Mouse (Mus musculus) frontal cortex, postnatal 25 days (tissue): ENCODE measurements around the gene Grwd1.
A peak's percentile ranks its signal among the peaks of the same experiment; 100 is the strongest.

ENCODE experiments used
- DNase-seq, 2 experiments: peaks; one replicate each; pipeline ENCODE4 v3.0.0; 2022; ENCODE audit warnings: low spot score in 2 of 2

The Grwd1 gene

DNA sequence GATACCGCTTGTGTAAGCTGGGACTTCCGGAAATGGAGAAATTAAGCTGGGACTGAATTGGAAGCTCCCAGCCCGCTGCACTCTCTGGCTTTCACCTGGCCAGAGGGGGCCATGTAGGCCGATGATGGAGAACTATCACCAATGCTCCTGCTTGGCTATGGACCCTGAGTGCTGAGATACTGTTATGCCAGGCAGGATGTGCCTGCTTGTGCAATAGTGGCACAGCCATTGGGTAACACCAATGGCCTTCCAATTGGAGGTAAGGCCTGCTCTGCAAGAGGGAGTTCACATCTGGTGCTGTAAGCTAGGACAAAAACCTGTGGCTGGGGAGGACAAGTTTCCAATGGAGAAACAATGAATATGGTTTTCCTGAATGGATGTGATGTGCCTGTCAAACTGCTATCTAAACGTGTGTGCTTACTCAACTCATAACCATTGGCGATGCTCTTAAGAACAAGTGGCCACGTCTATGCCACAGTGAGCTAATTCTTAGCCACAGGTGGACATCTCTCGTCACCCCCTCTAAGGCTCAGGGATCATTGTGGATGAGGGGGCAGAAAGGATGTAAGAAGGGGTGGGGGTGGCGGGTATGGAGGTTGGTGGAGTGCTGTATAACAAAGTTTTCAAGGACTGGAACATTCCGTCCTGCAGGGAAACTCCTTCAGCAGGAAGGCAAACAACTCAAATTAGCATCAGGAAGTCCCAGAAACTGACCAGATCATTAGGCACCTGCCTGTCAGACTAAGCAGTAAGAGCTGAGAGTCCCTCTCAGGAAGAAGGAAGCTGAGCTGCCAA, 12.4 kb upstream of the Grwd1 start:
- no peak for DNase-seq

DNA sequence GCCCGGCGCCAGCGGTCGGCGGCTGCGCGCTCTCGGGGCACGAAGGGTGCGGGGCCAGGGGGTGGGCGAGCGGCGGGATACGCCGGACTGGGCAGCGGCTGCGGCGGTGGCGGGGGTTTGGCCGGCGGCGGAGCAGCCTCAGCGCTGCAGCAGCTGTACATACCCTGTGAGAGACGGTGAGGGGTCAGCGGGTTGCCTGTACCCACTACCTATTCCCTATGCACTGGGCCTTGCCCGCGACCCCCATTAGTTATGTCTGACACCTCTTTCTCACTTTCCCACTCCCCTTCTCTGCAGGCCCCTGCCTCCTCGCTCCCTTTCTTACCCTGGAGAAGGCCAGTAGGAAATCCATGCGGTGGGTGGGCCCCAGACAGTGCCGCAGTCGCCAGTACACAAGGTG, 3.2 kb upstream of the Grwd1 start:
- DNase-seq: no peak

DNA sequence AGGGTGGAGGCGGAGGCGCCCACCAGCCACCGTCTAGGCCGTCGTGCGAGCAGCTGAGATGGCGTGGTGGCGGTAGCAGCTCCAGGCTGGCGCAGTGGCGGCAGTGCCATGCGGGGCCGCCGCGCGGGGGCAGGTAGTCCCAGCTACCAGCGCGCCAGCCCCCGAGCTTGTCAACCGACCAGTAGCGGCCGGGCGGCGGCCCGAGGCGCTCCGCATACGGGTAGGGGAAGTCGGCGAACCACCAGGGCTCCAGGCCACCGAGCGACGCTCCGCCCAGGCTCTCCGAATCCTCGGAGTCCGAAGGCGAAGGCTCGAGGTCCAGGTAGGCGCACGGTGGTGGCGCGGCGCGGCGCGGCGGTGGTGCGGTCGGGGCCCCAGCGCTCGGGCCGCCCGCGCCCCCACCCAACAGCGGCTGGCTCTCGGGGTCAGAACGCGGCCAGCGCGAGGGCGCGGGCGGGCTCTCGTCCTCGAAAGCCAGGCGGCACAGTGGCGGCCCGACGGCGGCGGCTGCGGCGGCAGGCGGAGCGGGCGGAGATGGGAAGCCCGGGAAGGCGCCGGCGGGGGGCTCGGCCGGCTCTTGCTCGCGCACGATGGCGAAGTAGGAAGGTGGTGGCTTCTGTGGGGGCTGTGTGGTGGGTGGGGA, 2.5 kb upstream of the Grwd1 start:
- DNase-seq: no peak

DNA sequence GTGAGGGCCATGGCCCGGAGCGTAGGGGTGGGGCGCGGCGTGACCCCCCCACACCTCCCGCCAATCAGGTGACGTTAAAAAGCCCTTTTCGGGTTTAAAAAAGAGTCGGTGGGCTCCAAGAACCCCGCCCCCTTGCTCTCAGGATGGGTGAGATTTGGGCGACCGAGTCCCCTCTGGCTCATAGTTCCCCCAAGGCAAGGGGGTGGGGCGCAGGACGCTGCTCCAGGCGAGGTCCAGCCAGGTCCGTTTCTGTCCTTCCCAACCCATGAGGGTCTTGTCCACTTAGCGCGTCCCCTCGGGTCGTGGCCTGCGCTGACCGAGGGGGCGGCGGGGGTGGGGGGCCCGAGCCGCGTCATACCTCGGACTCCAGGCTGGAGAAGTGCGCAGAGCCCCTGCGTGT, 1.7 kb upstream of the Grwd1 start:
- no peak for DNase-seq

DNA sequence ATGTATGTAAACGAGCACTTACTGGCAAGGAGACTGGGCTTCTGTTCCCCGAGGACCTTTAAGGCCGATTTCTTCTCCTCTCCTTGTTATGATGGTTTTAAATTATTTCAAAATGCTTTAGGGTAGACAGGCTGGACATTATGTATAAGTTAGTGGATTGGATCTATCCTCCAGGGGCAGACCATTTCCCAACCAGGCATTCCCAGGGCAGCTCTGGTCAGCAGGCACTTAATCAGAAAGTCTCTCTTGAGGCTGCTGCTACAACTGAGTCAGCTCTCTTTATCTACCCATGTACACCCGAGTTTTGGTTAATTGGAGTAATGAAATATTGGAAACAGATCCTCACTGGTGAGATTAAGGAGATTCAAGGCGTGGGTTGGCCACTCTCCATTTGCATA, 383 bp upstream of the Grwd1 start:
- no peak for DNase-seq

DNA sequence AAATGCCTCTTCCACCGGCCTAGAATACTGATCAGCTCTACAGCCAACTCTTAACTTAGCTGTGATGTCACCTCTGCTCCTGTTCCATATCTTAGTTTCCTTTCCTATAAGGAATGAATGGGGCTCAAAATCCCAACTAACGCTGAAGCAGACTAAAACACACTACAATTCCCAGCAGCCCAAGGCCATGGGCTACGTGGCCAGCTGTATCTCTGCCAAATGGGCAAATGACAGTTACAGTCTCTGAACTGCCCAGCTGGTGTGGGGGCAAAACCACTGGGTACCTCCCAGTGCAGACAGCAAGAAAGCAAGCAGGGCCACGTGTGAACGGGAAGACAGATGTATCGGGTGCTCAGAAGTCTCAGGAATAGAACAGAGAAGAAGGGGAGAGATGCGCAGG, 4.1 kb downstream of the Grwd1 start:
- DNase-seq: no peak

DNA sequence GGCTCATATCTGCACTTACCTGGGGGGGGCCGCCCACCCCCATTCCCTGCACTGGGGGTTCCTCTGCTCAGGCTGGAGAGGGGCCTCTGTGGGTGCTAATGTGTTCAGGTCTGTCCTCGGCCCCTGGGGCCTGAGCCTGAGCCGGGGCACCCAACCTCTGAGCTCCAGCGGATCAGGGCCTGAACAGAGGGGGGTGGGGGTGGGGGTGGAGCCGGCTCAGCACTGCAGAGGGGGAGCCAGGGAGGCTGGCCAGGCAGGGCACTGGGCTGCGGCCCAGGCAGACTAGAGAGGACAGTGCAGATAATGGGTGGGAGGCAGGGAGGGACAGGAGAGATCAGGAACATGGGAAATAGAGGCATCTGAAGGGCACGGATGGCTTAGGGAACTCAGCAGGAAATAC, 6.1 kb downstream of the Grwd1 start, which contains the start of gene Kcnj14:
Gene Kcnj14, minus strand, starts transcription at position 185 of the 400 bp plus-strand sequence.
- no peak for DNase-seq

DNA sequence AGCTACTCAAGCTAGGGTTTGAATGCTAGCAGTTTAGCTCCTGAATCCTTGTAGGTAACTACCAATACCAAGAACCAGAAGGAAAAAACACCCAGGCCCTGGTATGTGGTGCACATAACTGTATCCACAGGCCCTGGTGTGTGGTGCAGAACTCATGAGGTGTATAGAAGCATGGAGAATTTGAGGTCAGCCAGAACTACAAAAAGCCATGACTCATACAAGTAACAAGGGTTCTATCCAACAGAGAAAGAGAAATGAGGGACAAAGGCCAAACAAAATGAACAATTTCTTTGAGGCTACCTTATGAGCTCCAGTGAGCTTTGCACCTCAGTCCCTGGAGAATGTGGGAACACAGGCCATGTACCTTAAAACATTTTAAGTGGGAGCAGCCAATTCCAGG, 9.8 kb downstream of the Grwd1 start:
- no peak for DNase-seq

DNA sequence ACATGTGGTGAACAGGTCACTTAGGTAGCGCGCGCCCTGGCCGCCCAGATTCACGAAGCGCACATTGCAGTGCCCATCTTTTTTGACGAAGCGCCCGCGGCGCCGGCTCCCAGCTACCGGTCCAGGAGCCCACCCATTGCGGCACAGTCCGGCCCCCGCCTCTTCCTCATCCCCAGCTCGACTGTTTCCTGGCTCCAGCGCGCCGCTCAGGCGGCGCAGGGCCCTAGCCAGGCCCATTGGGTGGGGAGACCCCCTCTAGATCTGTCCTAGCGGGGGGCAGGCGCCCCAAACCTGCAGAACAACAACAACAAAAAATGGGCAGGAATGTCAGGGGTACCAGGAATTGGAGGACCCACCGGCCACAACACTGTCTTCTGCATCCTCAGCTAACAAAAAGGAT, 10.9 kb downstream of the Grwd1 start:
- DNase-seq: no peak

DNA sequence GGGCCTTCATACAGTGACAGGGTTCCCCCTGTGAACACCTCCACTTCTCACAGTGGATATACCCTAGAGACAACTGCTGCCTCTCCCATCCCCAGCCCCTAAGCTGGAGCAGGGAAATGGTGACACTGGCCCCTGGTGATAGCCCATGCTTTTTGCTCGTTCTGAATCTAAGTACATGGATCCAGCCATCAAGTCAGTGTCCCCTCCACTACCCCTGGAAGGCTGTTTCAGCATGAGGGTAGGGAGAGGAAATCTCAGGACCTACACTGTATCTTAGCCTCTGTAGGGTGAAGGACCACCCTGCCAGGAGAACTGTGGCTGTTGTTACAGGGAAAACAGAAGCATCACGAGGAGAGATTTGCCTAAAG, 14.8 kb downstream of the Grwd1 start:
- DNase-seq: no peak

DNA sequence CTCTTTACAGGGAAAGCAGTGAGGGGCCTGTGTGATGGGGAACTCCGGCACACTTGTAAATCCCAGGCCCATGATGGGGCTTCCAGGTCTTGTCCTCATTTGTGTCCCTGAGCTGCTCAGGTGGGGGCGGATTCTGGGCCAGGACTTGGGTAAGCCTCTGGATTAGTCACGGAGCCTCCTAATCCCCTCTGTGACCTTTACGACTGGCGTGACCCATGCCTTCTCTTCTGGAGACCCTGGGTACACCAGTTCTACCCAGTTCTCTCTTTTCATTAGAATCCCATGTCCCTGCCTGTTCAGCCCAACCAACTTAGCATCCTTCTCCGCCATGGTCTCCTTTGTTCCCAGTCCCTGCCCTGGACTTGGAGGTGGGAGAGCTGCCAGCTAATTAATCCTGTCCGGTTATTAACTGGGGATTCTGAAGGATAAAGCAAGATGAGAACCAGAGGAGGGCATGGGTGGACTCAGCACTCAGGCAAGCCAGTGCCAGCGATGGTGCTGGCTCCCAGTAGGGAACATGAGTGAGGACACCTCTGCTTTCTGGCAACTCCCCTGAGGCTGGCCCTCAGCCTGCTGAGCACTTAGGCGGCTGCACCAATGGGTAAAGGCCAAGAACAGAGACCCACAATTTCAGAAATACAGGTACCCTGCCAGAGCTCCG, 15.3 kb downstream of the Grwd1 start:
- no peak for DNase-seq

DNA sequence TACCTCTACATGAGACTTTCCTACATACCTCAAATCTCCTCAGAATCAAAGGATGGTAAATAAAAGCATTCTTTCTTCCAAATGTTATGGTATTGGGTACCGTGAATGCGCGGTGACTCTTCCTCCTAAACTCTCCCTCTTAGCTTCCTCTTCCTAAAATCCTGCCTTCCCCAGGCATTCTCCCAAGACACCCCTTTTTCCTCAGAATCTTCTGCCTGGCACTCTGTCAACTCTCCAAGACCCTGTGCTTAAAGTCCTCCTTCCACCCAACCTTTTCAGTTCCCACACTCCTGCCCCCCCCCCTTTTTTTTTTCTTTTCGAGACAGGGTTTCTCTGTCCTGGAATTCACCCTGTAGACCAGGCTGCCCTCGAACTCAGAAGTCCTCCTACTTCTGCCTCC, 15.9 kb downstream of the Grwd1 start:
- DNase-seq: no peak

DNA sequence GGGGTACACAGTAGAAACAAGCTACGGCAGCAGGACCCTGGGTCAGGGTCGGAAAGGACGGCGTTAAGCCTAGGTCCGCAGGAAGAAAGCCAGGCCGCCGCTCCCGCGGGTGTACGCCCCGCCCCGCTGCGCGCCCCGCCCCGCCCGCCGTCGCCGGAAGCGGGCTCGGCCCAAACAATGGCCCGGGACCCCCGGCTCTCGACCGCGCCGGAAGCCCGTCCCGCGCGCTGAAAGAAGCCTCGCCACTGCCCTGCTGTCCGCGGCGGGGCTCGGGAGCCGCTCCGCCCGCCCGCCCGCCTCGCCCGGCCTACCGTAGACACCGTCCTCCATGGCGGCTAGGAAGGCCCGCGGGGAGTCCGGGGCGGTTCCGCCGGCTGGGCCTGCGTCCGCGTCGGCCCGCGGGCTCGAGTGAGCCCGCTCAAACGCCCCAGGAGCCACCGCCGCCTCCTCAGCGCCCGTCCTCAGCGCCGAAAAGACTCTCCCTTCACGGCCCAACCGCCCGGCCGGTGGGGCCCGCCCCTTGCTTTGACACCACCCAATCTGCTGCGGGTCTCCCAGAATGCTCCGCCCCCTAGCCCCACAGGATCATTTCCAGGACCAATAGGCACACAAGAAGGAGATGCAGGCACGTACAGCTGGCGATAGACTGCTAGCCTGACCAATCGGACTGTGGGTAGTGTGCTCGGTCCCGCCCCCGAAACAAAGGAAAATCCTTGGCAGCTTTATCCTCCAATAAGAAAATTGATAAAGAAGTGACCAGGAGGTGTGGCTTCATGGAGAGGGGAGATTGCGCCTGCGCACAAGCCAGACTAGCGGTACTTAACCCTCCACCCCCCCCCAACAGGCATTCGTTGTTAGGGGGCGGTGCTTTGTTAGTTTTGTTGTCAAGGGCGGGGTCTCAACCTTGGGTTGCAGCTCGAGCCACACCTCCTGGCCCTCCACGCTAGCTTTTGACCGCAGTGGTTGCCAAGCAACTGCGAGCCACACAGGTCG, 16.7 kb downstream of the Grwd1 start, which contains the start of gene Cyth2:
Gene Cyth2, minus strand, starts transcription at position 795 of the 993 bp plus-strand sequence.
- peak; percentile 97 to 98 for DNase-seq

DNA sequence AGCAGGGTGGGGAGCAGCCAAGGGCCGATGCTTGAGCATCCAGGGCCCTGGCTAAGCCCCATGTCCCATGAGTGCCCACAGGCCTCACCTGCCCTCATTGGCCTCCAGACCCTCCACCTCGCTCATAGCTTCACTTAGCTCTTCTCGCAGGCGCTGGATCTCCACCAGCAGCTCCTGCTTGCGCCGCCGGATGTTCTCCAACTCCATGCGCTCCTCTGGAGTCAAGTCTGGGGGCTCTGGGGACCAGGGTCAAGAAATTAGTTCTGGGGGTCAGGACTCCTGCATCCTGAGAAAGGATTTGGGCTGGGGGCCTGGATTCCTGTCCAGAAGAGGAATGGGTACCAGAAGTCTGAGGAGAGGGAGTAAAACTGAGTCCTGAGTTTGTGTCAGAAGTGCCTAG, 17.8 kb downstream of the Grwd1 start:
- no peak for DNase-seq

DNA sequence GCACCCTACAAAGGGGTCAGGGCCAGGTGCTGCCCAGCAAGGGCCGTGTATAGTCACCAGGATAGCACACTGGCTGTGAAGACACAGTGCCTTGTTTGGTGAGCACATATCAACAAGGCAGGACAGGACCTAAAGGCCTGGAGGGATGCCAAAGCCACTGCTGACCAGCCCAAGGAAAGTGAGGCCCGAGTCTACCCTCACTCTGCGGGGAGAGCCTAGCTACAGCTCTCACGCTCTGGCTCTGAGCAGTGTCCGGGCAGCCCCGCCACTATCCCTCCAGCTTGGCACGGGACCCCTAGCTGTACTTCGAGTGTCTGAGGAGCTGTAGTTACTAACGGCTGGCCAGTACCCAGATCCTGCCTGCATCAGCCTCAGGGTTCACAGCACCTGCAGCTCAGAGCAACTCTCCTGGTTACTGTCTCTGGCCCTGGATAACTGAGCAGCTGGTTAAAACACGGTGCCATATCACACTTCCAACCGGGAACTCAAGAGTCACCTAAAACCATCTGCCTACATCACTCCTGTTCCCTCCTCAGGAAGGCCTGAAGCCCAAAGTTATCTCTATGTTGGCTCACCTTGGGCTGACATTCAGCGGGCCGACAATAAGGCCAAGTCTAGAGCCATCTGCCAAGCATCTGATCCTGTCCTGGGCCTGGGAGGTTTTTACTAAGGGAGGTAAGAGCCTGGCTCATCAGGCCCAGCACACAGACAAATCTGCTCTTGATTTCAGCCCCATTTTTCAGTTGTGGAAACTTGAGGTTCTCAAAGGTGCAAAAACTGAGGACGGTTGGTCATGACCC, 21.3 kb downstream of the Grwd1 start:
- no peak for DNase-seq

DNA sequence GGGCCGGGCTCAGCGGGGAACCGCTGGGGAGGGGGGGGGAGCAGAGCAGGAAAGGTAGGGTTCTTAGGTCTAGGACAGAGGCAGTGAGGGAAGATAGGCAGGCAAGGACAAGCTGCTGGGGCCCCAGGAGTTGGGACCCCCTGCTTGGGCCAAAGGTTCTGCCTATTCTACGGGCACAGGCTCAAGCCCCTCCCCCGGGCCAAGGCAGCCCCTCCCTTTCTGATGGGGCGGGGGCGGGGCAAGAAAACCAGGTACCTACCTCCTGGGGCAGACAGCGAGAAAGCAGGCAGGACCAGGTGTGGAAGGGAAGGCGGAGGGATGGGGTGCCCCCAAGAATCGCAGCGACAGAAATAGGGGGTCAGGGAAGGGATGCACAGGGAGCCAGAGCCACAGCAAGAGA, 22.3 kb downstream of the Grwd1 start:
- no peak for DNase-seq

DNA sequence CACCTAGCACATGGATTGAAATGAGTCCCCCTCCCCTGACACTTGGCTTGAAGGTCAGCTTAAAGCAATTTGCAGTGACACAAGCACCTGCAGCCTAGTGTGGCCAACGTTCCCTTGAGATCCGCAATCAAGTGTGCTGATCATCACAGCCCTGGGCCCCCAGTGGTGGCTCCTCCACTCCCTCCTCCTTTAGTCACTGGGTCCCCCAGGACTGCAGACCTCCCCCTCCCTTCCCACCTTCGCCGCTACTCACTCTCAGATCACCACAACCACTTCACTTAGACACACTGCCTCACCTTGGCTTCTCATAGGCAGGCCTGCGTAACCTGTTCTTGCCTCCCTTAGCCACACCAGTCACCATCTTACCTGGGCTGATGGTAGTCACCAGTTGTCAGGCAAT, 24.8 kb downstream of the Grwd1 start:
- DNase-seq: no peak

DNA sequence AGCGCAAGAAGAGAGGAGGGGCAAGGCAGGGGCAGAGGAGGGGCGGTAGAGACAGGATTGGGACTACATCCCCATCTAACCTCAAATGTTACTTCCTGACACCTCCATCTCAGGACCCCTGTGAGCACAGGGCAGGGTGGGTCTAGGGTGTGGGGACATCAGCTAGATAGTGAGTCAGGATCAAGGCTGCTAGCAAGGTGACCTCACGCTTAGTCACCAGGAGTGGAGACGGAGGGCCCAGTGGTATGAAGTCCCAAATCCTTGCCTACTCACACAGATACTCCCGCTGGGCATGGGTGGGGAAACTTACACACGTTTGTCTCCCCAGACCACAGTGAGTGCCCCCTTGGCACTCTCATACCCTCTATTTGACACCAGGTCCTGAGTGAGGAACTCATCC, 28.2 kb downstream of the Grwd1 start:
- no peak for DNase-seq

DNA sequence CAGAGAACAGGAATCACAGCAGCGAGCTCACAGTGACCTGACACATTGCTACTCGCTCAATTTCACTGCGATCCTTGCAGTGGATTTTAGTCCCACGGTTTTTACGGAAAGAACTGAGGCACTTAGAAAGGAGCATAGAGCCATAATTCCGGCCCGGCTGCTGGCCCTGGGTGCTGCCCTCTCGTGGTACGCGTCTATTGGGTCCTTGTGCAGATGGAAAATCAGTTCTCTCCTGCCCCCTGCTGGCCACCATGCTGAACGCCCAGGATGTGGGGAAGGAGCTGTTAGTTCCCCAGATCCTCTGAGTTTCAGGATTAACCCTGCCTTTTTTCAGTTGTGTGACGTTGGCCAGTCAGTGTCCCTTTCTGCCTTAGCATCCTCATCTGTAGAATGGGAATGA, 29.4 kb downstream of the Grwd1 start:
- DNase-seq: peak; percentile 89 to 91

DNA sequence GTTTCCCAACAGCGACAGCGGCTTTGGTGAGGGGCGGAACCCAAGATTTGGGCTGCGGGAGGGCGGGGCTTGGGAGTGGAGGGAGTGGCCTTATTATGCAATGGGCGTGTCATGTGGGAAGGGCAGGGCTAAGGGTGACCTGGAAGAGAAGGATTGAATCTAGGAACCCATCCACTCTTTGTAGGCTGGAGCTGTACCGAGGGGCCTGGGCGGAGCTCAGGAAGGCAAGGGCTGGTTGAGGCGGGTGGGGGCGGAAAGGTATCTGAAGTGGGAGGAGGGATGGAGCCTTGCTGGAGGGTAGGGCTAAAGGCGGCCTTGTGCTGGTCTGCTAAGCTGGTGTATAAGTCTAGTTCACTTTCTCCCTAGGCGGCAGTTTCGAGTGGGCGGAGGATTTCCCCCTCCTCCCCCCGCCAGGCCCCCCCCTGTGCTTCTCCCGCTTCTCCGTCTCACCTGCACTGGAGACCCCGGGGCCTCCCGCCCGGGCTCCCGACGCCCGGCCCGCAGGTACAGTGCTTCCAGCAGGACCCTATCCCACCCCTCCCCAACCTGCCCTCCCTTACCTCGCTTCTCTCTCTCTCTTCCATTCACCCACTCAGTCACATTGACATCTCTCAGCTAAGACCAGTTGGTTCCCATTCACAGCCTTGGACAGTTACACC, 30.1 kb downstream of the Grwd1 start:
- no peak for DNase-seq
